Mouse (Mus musculus) forebrain, postnatal 0 days (tissue): ENCODE data around the gene Hc. TPM values are rescaled to one million over a fixed set of nuclear protein-coding genes. Genes with fewer than 3 reads are reported as not detected.

Experiments
- ATAC-seq: fragments of 200-750 bp; cut with Nextera tagmentation; 2 replicates; pipeline ENCODE4 v1.8.0; 2017; ENCODE audit warnings: mild to moderate bottlenecking, moderate library complexity
- DNase-seq: peaks from one replicate; pipeline ENCODE4 v3.0.0-alpha.2; 2015
- H3K27ac ChIP-seq: fragments of 300-500 bp; sonication (generic); 2 replicates; pipeline ENCODE4 v1.5.1; 2014; ENCODE audit warnings: low read depth, mild to moderate bottlenecking, antibody characterized with exemption, low read length, moderate library complexity, mixed read lengths
- H3K27me3 ChIP-seq: fragments of 300-500 bp; sonication (generic); 2 replicates; pipeline ENCODE4 v1.6.1; 2014; ENCODE audit warnings: mild to moderate bottlenecking, low read length, mixed read lengths; ENCODE audit not compliant: insufficient read depth
- H3K36me3 ChIP-seq: fragments of 300-500 bp; sonication (generic); 2 replicates; pipeline ENCODE4 v1.6.1; 2014; ENCODE audit warnings: mild to moderate bottlenecking, moderate library complexity; ENCODE audit not compliant: insufficient read depth
- H3K4me1 ChIP-seq: fragments of 300-500 bp; sonication (generic); 2 replicates; pipeline ENCODE4 v1.6.1; 2014; ENCODE audit warnings: antibody characterized with exemption; ENCODE audit not compliant: insufficient read depth
- H3K4me2 ChIP-seq: fragments of 300-500 bp; sonication (generic); 2 replicates; pipeline ENCODE4 v1.6.1; 2014; ENCODE audit warnings: low read depth, mild to moderate bottlenecking, moderate library complexity
- H3K4me3 ChIP-seq: fragments of 300-500 bp; sonication (generic); 2 replicates; pipeline ENCODE4 v1.5.1; 2014; ENCODE audit warnings: low read depth, low read length, mixed read lengths
- H3K9ac ChIP-seq: fragments of 300-500 bp; sonication (generic); 2 replicates; pipeline ENCODE4 v1.6.1; 2014; ENCODE audit warnings: mild to moderate bottlenecking
- H3K9me3 ChIP-seq: fragments of 300-500 bp; sonication (generic); 2 replicates; pipeline ENCODE4 v1.6.1; 2016; ENCODE audit warnings: low read length
- CTCF ChIP-seq: sonication (generic); IDR thresholded peaks from 2 replicates; pipeline ENCODE4 v1.5.1; 2016; ENCODE audit warnings: antibody characterized with exemption, control low read depth, low read depth
- WGBS: fragments of 180-500 bp; shearing (Covaris S2); extraction: QIAGEN DNeasy Blood & Tissue Kit; methylation state at CpG from one replicate; pipeline ENCODE4 v1.1.7; 2014; 5-methylcytosine and 5-hydroxymethylcytosine counted together
- polyA plus RNA-seq: library from polyadenylated mRNA; unstranded; fragments of >200 nt; fragmentation: Nextera tagmentation; extraction: Ambion mirVana; gene quantifications from 2 replicates; pipeline ENCODE4 v1.2.1, GENCODE M21; 2015
- total RNA-seq: library from RNA; depleted of rRNA; stranded (reverse); fragments of >200 nt; gene quantifications from 2 replicates; pipeline ENCODE4 v1.2.3, GENCODE M21; 2014

Gene Hc
- total and polyA plus RNA-seq, 2 experiments from 2014 or later, result 1.1 to 1.3 TPM

DNA sequence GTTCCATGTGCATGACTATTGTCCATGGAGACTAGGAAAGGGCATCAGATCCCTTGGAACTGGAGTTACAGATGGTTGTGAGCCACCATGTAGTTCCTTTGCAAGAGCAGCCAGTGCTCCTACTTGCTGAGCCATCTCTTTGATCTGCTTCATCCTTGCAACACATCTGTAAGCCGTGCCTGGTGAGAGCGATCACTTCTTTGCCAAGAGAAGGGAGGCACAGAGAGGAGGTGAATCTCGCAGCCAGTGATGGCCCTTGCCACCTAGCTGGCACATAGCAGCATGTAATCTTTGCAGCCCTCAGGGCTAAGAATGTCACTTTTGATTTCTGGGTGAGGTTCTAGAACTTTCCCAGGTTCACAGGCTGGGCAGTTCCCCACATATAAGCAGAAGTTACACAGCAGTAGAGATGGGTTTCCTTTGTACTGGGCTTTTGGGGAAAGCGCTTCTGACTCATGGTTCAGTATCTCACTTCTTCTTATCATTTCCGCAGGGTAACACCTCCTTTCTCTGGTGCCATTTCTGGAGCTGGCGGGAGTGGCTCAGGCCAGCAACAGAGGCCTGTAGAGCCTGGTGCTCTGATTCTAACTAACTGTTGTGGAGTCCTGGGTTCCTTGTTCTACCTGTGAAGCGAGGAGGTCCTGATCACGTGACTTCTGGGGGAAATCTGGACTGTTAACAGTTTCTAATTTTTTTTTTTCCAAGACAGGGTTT lies 84.1 kb downstream of the Hc start:
- WGBS, result 81% methylated on average over 8 of the region's 8 CpGs
- Histone ChIP-seq H3K36me3 (no peaks in the 10 kb centered on the region), H3K9me3 (no peaks in the 10 kb centered on the region), H3K4me3 (no peak overlapping the region), H3K9ac (no peak overlapping the region), H3K27me3 (no peaks in the 10 kb centered on the region), H3K4me2 (no peak overlapping the region), H3K27ac (no peak overlapping the region), H3K4me1 (0 out of 2 replicates have a peak, but pooled peaks cover under 1% of the 10 kb centered on the region)
- TF ChIP-seq CTCF, result no peak
- no peak for DNase-seq
- no peak for ATAC-seq

DNA sequence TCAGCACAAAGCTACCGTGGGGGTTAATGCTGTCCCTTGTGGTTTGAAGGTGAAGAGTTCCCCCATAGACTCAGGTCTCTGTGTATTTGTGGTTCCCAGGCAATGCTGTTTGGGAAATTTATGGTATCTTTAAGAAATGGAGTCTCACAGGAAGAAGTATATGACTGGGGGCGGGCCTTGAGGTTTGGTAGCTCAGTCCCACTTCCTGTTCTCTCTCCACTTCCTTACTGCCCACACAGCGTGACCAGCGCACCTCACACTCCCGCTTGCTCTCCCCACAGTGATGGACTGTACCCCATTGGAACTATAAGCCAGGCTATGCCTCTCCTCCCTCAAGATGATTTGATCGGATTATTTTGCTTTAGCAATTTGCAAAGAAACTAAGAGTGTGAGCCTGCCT lies 84.8 kb downstream of the Hc start:
- ATAC-seq (no peak), DNase-seq (no peak)
- TF ChIP-seq CTCF, result no peak
- no peak overlapping the region for H3K4me3 ChIP-seq
- no peak overlapping the region for H3K27ac ChIP-seq
- no peak overlapping the region for H3K4me2 ChIP-seq
- no peaks in the 10 kb centered on the region for H3K36me3 ChIP-seq
- no peaks in the 10 kb centered on the region for H3K4me1 ChIP-seq
- 96% methylated on average over 6 of the region's 6 CpGs for WGBS
- H3K27me3 ChIP-seq, result no peaks in the 10 kb centered on the region
- H3K9ac ChIP-seq, result no peak overlapping the region
- H3K9me3 ChIP-seq, result no peaks in the 10 kb centered on the region

- 92% methylated on average over 8 of the region's 8 CpGs for WGBS
- H3K9ac ChIP-seq, result no peak overlapping the region
- H3K9me3 ChIP-seq, result no peaks in the 10 kb centered on the region
These were observed 88.2 kb downstream of the Hc start for GRCm38 (mm10) chr2:34973087-34973486.

DNA sequence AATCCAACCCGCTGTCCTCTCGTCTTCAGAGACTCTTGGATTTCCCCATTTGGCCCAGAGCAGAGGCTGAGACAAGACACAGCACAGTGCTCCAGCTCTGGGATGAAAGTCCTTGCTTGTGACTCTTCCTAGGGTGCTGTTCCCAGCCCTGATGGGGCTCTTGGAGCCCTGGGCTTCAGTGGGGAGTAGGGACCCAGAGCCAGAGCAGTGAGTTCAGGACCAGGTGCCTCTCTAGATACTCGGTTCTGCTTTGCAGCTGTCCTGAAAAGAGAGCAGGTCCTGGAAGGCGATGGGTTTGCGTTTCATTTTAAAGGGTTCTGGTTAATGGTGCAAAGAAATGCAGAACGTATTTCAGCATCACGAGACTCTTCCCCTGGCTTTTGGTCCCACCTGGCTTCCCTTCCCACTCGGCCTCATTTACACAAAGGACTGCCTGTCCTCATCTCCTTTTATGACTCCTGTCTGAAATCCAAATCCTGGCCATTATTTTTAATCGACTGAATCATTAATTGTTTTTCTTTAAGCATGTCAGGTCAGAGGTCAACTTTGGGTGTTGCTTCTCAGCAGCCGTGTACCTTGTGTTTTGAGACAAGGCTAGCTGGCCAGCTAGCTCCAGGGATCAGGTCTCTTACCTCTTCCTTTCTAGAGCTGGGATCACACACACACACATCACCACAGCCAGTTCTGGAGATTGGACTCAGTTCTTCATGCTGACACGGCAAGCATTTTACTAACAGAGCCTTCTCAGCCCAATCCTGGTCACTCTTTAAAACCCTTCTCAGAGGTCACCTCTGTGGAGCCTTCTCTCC lies 90.0 kb downstream of the Hc start:
- TF ChIP-seq CTCF, result no peak
- H3K4me3 ChIP-seq, result no peak overlapping the region
- no peak overlapping the region for H3K9ac ChIP-seq
- ATAC-seq, result no peak
- no peak for DNase-seq
- H3K27me3 ChIP-seq, result no peaks in the 10 kb centered on the region
- H3K36me3 ChIP-seq, result no peaks in the 10 kb centered on the region
- H3K4me2 ChIP-seq, result no peak overlapping the region
- no peaks in the 10 kb centered on the region for H3K9me3 ChIP-seq
- WGBS, result 77% methylated on average over 11 of the region's 11 CpGs
- H3K4me1 ChIP-seq, result no peaks in the 10 kb centered on the region
- H3K27ac ChIP-seq, result no peak overlapping the region

More at GRCm38 (mm10) chr2:34973087-34973486, 88.2 kb downstream of the Hc start:
- no peaks in the 10 kb centered on the region for H3K4me1 ChIP-seq
- DNase-seq (no peak), ATAC-seq (no peak)
- TF ChIP-seq CTCF, result no peak
- no peak overlapping the region for H3K27ac ChIP-seq
- H3K27me3 ChIP-seq, result no peaks in the 10 kb centered on the region
- no peaks in the 10 kb centered on the region for H3K36me3 ChIP-seq
- H3K4me3 ChIP-seq, result no peak overlapping the region
- H3K4me2 ChIP-seq, result no peak overlapping the region

DNA sequence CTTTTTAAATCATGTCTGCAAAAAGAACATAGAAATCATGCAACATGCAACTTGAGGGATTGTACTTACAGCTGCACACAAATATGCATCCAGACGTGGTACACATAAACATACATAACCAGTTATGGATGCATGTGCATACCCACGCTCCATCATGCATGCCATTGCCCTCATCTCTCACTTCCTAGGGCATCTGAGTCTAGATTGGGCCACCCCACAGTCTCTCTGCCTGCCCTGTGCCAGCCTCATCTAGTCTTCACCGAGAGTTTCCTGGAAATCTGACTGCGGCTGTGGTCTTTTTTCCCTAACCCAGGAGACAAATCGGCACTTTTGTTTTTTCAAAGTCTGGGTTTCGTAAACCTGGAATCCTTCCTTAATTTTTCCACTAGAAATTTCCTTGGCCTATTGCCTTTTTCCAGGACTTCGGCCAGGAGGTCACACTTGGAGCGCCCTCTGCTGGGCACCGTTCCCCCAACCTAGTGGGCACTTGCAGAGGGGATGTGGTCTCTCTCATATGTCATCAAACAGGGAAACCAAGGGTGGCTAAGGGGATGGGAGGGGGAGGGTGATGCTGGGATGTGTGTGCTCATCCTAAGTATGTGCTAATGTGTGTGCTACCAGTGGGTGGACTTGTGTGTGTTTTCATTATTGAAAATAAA lies 91.0 kb downstream of the Hc start:
- Histone ChIP-seq H3K4me1 (no peaks in the 10 kb centered on the region), H3K9me3 (no peaks in the 10 kb centered on the region), H3K4me2 (no peak overlapping the region), H3K9ac (no peak overlapping the region), H3K27me3 (no peaks in the 10 kb centered on the region), H3K4me3 (no peak overlapping the region), H3K27ac (no peak overlapping the region), H3K36me3 (no peaks in the 10 kb centered on the region)
- peak; percentile 70 for TF ChIP-seq CTCF
- 44% methylated on average over 9 of the region's 9 CpGs for WGBS
- DNase-seq (peak; percentile 38), ATAC-seq (no peak)

- Histone ChIP-seq H3K4me3 (no peak overlapping the region), H3K36me3 (no peaks in the 10 kb centered on the region), H3K27me3 (no peaks in the 10 kb centered on the region), H3K4me2 (no peak overlapping the region), H3K4me1 (no peaks in the 10 kb centered on the region), H3K27ac (no peak overlapping the region), H3K9ac (no peak overlapping the region), H3K9me3 (no peaks in the 10 kb centered on the region)
- 36% methylated on average over 7 of the region's 7 CpGs for WGBS
- no peak for ATAC-seq
- TF ChIP-seq CTCF, result no peak
- peak; percentile 14 for DNase-seq
These were observed 92.1 kb downstream of the Hc start for GRCm38 (mm10) chr2:34969166-34969565.
